Mouse (Mus musculus) G1E (cell line): Measurements from ENCODE around the gene Sys1.

Experiments
- CTCF ChIP-seq: IDR thresholded peaks from 2 replicates; pipeline ENCODE4 v1.5.1; 2012; ENCODE audit warnings: low read depth, low read length, inconsistent platforms, mixed read lengths
- GATA1 ChIP-seq: IDR thresholded peaks from 2 replicates; pipeline ENCODE4 v1.6.1; 2012; ENCODE audit warnings: borderline replicate concordance, low read length, inconsistent platforms, mixed read lengths
- POLR2AphosphoS5 ChIP-seq: IDR thresholded peaks from 2 replicates; pipeline ENCODE4 v1.6.1; 2012; ENCODE audit warnings: low read depth, low read length, inconsistent platforms; ENCODE audit not compliant: insufficient replicate concordance
- TAL1 ChIP-seq: conservative IDR thresholded peaks from 2 replicates; pipeline ENCODE4 v1.6.1; 2012; ENCODE audit warnings: low read depth, low read length, inconsistent platforms, mixed read lengths

DNA sequence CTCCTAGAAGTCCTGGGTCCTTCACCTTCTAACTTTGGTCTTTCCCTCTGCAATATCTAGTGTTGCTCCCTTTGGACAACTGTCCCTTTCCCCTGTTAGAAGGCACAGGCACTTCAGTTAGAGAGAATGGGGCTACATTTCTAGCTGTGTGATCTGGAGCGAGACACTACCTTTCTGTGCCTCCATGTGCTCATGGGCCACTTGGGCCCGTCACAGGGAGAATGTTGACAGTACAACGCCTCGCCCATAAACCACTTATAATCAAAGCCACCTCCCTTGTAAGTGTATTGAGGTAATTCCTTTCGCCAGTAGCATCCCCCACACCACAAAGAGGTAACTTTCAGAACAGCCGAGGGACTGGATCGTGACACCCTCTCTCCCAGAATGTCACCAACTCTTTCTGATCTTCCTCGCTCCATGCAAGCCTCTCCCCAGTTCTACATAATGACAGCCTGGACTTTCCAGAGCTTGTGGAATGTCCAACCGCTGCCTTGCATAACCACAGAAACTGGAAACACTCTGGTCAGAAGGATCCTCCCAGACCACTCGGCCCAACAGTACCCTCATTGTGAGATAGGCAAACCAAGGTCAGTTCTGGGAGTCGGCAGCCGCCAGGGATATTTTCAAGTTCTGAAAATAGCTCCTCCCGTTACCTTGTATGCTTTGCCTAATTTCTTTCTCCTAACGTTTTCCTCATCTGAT lies 7.3 kb upstream of the Sys1 start:
- TF ChIP-seq CTCF (no peak), TAL1 (no peak), POLR2AphosphoS5 (no peak), GATA1 (no peak)
